ENCODE assay signal across 7 mouse cellular contexts in the genomic region with DNA sequence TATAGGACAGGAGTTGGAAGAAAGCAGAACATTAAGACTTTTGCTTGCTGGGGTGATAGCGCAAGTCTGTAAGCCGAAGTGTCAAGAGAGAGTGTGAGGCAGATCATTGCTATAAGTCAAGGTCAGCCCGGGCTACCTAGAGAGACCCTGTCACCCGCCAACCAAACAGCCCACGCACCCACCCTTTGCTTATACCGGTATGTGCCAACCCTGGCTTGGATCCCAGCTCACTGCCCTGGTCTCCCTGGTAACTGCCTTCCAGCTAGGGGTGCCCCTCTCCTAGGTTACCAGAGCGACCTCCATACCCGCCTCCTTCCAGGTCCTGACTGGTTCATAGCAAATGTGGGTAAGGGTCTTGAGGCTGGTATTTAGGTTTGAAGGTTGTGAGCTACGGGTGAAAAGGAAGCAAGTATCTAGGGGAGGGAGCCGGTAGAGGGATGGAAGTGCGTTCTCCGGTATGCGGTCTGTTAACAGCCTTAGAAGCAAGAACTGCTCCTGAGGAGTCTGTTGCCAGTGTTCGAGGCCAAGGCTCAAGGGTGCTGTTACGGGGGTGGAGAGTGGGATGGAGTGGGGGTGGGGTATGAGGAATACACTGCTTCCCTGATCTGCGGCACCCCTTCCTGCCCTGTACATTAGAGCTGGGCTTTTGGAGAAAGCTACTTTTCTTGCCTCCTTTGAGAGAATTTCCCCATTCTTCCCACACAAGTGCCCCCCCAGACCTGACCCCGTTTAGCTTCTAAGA. TPM values are rescaled to one million over a fixed set of nuclear protein-coding genes. Genes with fewer than 3 reads are reported as not detected.
DNase-seq lines count a peak whose midpoint lies in the region; ATAC-seq and TF ChIP-seq lines count a peak whose summit lies in the region.

No protein-coding gene starts in this region.

- peak; percentile 84 for DNase-seq in hindbrain, postnatal 0 days (ENCODE audit: low spot score)
- peak; percentile 41 for DNase-seq in limb, embryonic 10.5 days (ENCODE audit: low spot score)
- DNase-seq in urinary bladder, adult 2 months (ENCODE audit: low spot score), result no peak

- H3K36me3 ChIP-seq in megakaryocyte, embryonic 14.5 days (replicated peaks; ENCODE audit: low read length), result no peaks in the 10 kb centered on the region
- no peaks in the 10 kb centered on the region for H3K36me3 ChIP-seq in forebrain, embryonic 12.5 days (replicated peaks)
- H3K36me3 ChIP-seq in hindbrain, postnatal 0 days (ENCODE audit: insufficient read depth, low read length), result no peaks in the 10 kb centered on the region
- no peaks in the 10 kb centered on the region for H3K36me3 ChIP-seq in limb, embryonic 10.5 days
- H3K36me3 ChIP-seq in stomach, embryonic 16.5 days (ENCODE audit: control insufficient read depth, insufficient read depth, low read length), result no peaks in the 10 kb centered on the region

- peaks cover 41% of the 10 kb centered on the region for H3K27me3 ChIP-seq in megakaryocyte, embryonic 14.5 days (replicated peaks)
- H3K27me3 ChIP-seq in forebrain, embryonic 12.5 days, result peaks cover 25% of the 10 kb centered on the region
- H3K27me3 ChIP-seq in hindbrain, postnatal 0 days (ENCODE audit: insufficient read depth, low read length), result no peaks in the 10 kb centered on the region
- H3K27me3 ChIP-seq in limb, embryonic 10.5 days (ENCODE audit: low read depth, poor library complexity, severe bottlenecking), result peaks cover 31% of the 10 kb centered on the region
- H3K27me3 ChIP-seq in stomach, embryonic 16.5 days (ENCODE audit: control insufficient read depth, insufficient read depth, low read length), result 0 out of 2 replicates have a peak, but pooled peaks cover 3% of the 10 kb centered on the region

- 3% methylated on average over 17 of the region's 17 CpGs for WGBS in forebrain, embryonic 12.5 days
- 2% methylated on average over 17 of the region's 17 CpGs for WGBS in hindbrain, postnatal 0 days
- 4% methylated on average over 17 of the region's 17 CpGs for WGBS in limb, embryonic 10.5 days
- 8% methylated on average over 17 of the region's 17 CpGs for WGBS in stomach, embryonic 16.5 days

- H3K4me1 ChIP-seq in megakaryocyte, embryonic 14.5 days, result peaks cover 56% of the 10 kb centered on the region
- peaks cover 20% of the 10 kb centered on the region for H3K4me1 ChIP-seq in forebrain, embryonic 12.5 days
- peaks cover 17% of the 10 kb centered on the region for H3K4me1 ChIP-seq in hindbrain, postnatal 0 days (ENCODE audit: insufficient read depth, low read length)
- peaks cover 31% of the 10 kb centered on the region for H3K4me1 ChIP-seq in limb, embryonic 10.5 days
- peaks cover 5% of the 10 kb centered on the region; the same call in 1 of the 2 replicates for H3K4me1 ChIP-seq in stomach, embryonic 16.5 days (ENCODE audit: control insufficient read depth, insufficient read depth, low read length)

- peak overlapping the region; percentile 22 for H3K4me2 ChIP-seq in forebrain, embryonic 12.5 days
- H3K4me2 ChIP-seq in hindbrain, postnatal 0 days (ENCODE audit: low read depth, low read length), result peak overlapping the region; percentile 50
- H3K4me2 ChIP-seq in stomach, embryonic 16.5 days (ENCODE audit: low read depth, low read length), result peak overlapping the region; percentile 25

- no peaks in the 10 kb centered on the region for H3K9me3 ChIP-seq in megakaryocyte, embryonic 14.5 days
- no peaks in the 10 kb centered on the region for H3K9me3 ChIP-seq in forebrain, embryonic 12.5 days
- no peaks in the 10 kb centered on the region for H3K9me3 ChIP-seq in hindbrain, postnatal 0 days (ENCODE audit: low read length)
- no peaks in the 10 kb centered on the region for H3K9me3 ChIP-seq in limb, embryonic 10.5 days (replicated peaks)
- no peaks in the 10 kb centered on the region for H3K9me3 ChIP-seq in stomach, embryonic 16.5 days (replicated peaks; ENCODE audit: control insufficient read depth, low read length)

- no peak for ATAC-seq in megakaryocyte, adult 5-6 weeks (ENCODE audit: poor library complexity, severe bottlenecking)
- no peak for ATAC-seq in forebrain, embryonic 12.5 days (ENCODE audit: low FRiP score)
- ATAC-seq in hindbrain, postnatal 0 days, result peak; percentile 82
- no peak for ATAC-seq in stomach, embryonic 16.5 days (ENCODE audit: insufficient read depth, low FRiP score)

- TF ChIP-seq CTCF in hindbrain, postnatal 0 days (IDR thresholded peaks at IDR 0.05; ENCODE audit: low read depth), result no peak

- peak overlapping the region; percentile 86 for H3K4me3 ChIP-seq in megakaryocyte, embryonic 14.5 days (replicated peaks)
- H3K4me3 ChIP-seq in forebrain, embryonic 12.5 days (replicated peaks), result no peak overlapping the region
- peak overlapping the region; percentile 19 for H3K4me3 ChIP-seq in hindbrain, postnatal 0 days (ENCODE audit: low read length)
- H3K4me3 ChIP-seq in limb, embryonic 10.5 days, result peak overlapping the region; percentile 32
- no peak overlapping the region; the same call in 1 of the 2 replicates for H3K4me3 ChIP-seq in stomach, embryonic 16.5 days (replicated peaks; ENCODE audit: low read length)

- H3K9ac ChIP-seq in forebrain, embryonic 12.5 days, result no peak overlapping the region; the same call in 1 of the 2 replicates
- peak overlapping the region; percentile 13; the same call in 1 of the 2 replicates for H3K9ac ChIP-seq in hindbrain, postnatal 0 days (replicated peaks; ENCODE audit: low read length)
- 0 out of 2 replicates have a peak overlapping the region, but pooled peaks have one; percentile 36 for H3K9ac ChIP-seq in stomach, embryonic 16.5 days (ENCODE audit: low read length)

- H3K27ac ChIP-seq in forebrain, embryonic 12.5 days, result no peak overlapping the region
- H3K27ac ChIP-seq in hindbrain, postnatal 0 days, result peak overlapping the region; percentile 65
- H3K27ac ChIP-seq in limb, embryonic 10.5 days, result no peak overlapping the region
- H3K27ac ChIP-seq in stomach, embryonic 16.5 days (ENCODE audit: low read length), result no peak overlapping the region

RNA-seq across cellular contexts. Expression of a gene that starts 4.6 kb away (rescaled TPM):
- polyA plus RNA-seq in megakaryocyte, embryonic 14.5 days (2012; ENCODE audit: insufficient read depth, low replicate concordance), result 0.18 TPM in 1 of 2 replicates, not detected in the other
- total RNA-seq in megakaryocyte, adult 5-6 weeks (2015), result 0.07 and 0.18 TPM in 2 replicates
- 0.18 and 0.28 TPM in 2 replicates for total RNA-seq in megakaryocyte, adult 5-6 weeks (2017)
- 9.3 and 9.6 TPM in 2 replicates for polyA plus RNA-seq in forebrain, embryonic 12.5 days (2016; fragmentation: Nextera tagmentation; extraction: Ambion mirVana)
- 15.9 and 18.8 TPM in 2 replicates for total RNA-seq in hindbrain, postnatal 0 days (2014; rRNA removed)
- polyA plus RNA-seq in hindbrain, postnatal 0 days (2015; fragmentation: Nextera tagmentation; extraction: Ambion mirVana), result 6.7 and 7.6 TPM in 2 replicates
- polyA plus RNA-seq in limb, embryonic 10.5 days (2016; fragmentation: Nextera tagmentation; extraction: Ambion mirVana), result 16.2 TPM in 2 replicates
- polyA plus RNA-seq in stomach, embryonic 16.5 days (2015; fragmentation: Nextera tagmentation; extraction: Ambion mirVana), result 2.8 and 2.9 TPM in 2 replicates
- 1.7 and 2.3 TPM in 2 replicates for polyA plus RNA-seq in urinary bladder, adult 2 months (2012; rRNA removed)

RNA-seq across cellular contexts. Expression of a gene that starts 4.7 kb away (rescaled TPM):
- 17.7 and 57.2 TPM in 2 replicates for polyA plus RNA-seq in megakaryocyte, embryonic 14.5 days (2012; ENCODE audit: insufficient read depth, low replicate concordance)
- total RNA-seq in megakaryocyte, adult 5-6 weeks (2015), result 60.5 and 76.0 TPM in 2 replicates
- 46.8 and 47.1 TPM in 2 replicates for total RNA-seq in megakaryocyte, adult 5-6 weeks (2017)
- polyA plus RNA-seq in forebrain, embryonic 12.5 days (2016; fragmentation: Nextera tagmentation; extraction: Ambion mirVana), result 129 and 160 TPM in 2 replicates
- 35.2 and 40.9 TPM in 2 replicates for total RNA-seq in hindbrain, postnatal 0 days (2014; rRNA removed)
- 417 and 436 TPM in 2 replicates for polyA plus RNA-seq in hindbrain, postnatal 0 days (2015; fragmentation: Nextera tagmentation; extraction: Ambion mirVana)
- polyA plus RNA-seq in limb, embryonic 10.5 days (2016; fragmentation: Nextera tagmentation; extraction: Ambion mirVana), result 430 and 439 TPM in 2 replicates
- polyA plus RNA-seq in stomach, embryonic 16.5 days (2015; fragmentation: Nextera tagmentation; extraction: Ambion mirVana), result 756 and 798 TPM in 2 replicates
- 337 and 381 TPM in 2 replicates for polyA plus RNA-seq in urinary bladder, adult 2 months (2012; rRNA removed)

RNA-seq across cellular contexts. Expression of a gene that starts 26.6 kb away (rescaled TPM):
- 15.8 and 37.7 TPM in 2 replicates for polyA plus RNA-seq in megakaryocyte, embryonic 14.5 days (2012; ENCODE audit: insufficient read depth, low replicate concordance)
- 3.4 and 6.0 TPM in 2 replicates for total RNA-seq in megakaryocyte, adult 5-6 weeks (2015)
- total RNA-seq in megakaryocyte, adult 5-6 weeks (2017), result 0.94 and 3.6 TPM in 2 replicates
- 11.3 and 13.3 TPM in 2 replicates for polyA plus RNA-seq in forebrain, embryonic 12.5 days (2016; fragmentation: Nextera tagmentation; extraction: Ambion mirVana)
- total RNA-seq in hindbrain, postnatal 0 days (2014; rRNA removed), result 22.6 and 24.8 TPM in 2 replicates
- polyA plus RNA-seq in hindbrain, postnatal 0 days (2015; fragmentation: Nextera tagmentation; extraction: Ambion mirVana), result 21.0 and 29.2 TPM in 2 replicates
- polyA plus RNA-seq in limb, embryonic 10.5 days (2016; fragmentation: Nextera tagmentation; extraction: Ambion mirVana), result 9.2 and 10.2 TPM in 2 replicates
- polyA plus RNA-seq in stomach, embryonic 16.5 days (2015; fragmentation: Nextera tagmentation; extraction: Ambion mirVana), result 16.6 and 18.7 TPM in 2 replicates
- polyA plus RNA-seq in urinary bladder, adult 2 months (2012; rRNA removed), result 24.2 and 35.0 TPM in 2 replicates

RNA-seq across cellular contexts. Expression of a gene that starts 27.7 kb away (rescaled TPM):
- polyA plus RNA-seq in megakaryocyte, embryonic 14.5 days (2012; ENCODE audit: insufficient read depth, low replicate concordance), result 56.5 and 587 TPM in 2 replicates
- 190 and 212 TPM in 2 replicates for total RNA-seq in megakaryocyte, adult 5-6 weeks (2015)
- 135 and 165 TPM in 2 replicates for total RNA-seq in megakaryocyte, adult 5-6 weeks (2017)
- polyA plus RNA-seq in forebrain, embryonic 12.5 days (2016; fragmentation: Nextera tagmentation; extraction: Ambion mirVana), result 183 and 188 TPM in 2 replicates
- 70.9 and 97.6 TPM in 2 replicates for total RNA-seq in hindbrain, postnatal 0 days (2014; rRNA removed)
- 292 and 298 TPM in 2 replicates for polyA plus RNA-seq in hindbrain, postnatal 0 days (2015; fragmentation: Nextera tagmentation; extraction: Ambion mirVana)
- polyA plus RNA-seq in limb, embryonic 10.5 days (2016; fragmentation: Nextera tagmentation; extraction: Ambion mirVana), result 168 and 182 TPM in 2 replicates
- polyA plus RNA-seq in stomach, embryonic 16.5 days (2015; fragmentation: Nextera tagmentation; extraction: Ambion mirVana), result 194 and 206 TPM in 2 replicates
- 286 and 328 TPM in 2 replicates for polyA plus RNA-seq in urinary bladder, adult 2 months (2012; rRNA removed)

RNA-seq across cellular contexts. Expression of a gene that starts 37.5 kb away (rescaled TPM):
- 1.1 and 1.9 TPM in 2 replicates for polyA plus RNA-seq in megakaryocyte, embryonic 14.5 days (2012; ENCODE audit: insufficient read depth, low replicate concordance)
- total RNA-seq in megakaryocyte, adult 5-6 weeks (2015), result not detected in 2 replicates
- total RNA-seq in megakaryocyte, adult 5-6 weeks (2017), result not detected in 2 replicates
- polyA plus RNA-seq in forebrain, embryonic 12.5 days (2016; fragmentation: Nextera tagmentation; extraction: Ambion mirVana), result 0.46 and 0.73 TPM in 2 replicates
- 29.0 and 30.6 TPM in 2 replicates for total RNA-seq in hindbrain, postnatal 0 days (2014; rRNA removed)
- polyA plus RNA-seq in hindbrain, postnatal 0 days (2015; fragmentation: Nextera tagmentation; extraction: Ambion mirVana), result 15.1 and 16.9 TPM in 2 replicates
- 0.15 and 0.24 TPM in 2 replicates for polyA plus RNA-seq in limb, embryonic 10.5 days (2016; fragmentation: Nextera tagmentation; extraction: Ambion mirVana)
- 7.9 and 12.4 TPM in 2 replicates for polyA plus RNA-seq in stomach, embryonic 16.5 days (2015; fragmentation: Nextera tagmentation; extraction: Ambion mirVana)
- polyA plus RNA-seq in urinary bladder, adult 2 months (2012; rRNA removed), result 44.5 TPM in 2 replicates

Comparison
In these comparisons a context has a peak if more than half of its experiments do, and no peak if none do; other contexts are left out.
1. H3K4me3 ChIP-seq: peak in megakaryocyte, embryonic 14.5 days (single experiment), hindbrain, postnatal 0 days (single experiment) and limb, embryonic 10.5 days (single experiment); none in forebrain, embryonic 12.5 days (single experiment) and stomach, embryonic 16.5 days (single experiment).
2. Peak in every context shown above with its lines, with median percentiles within 50 percentile points of each other: H3K4me2 ChIP-seq.